Mouse (Mus musculus): Measurements from ENCODE around the gene Hist1h2ah. TPM values are rescaled to one million over a fixed set of nuclear protein-coding genes. Genes with fewer than 3 reads are reported as not detected.
A peak's percentile ranks its signal among the peaks of the same experiment; 100 is the strongest.

Hist1h2ah gene
- polyA plus RNA-seq, 1 experiment = 0.95 TPM

- Histone ChIP-seq H3K36me3 (ENCODE audit: control insufficient read depth, insufficient read depth, low read length) (no peaks in the 10 kb centered on the region), H3K27ac (ENCODE audit: insufficient read depth, low read depth, low read length) (no peak overlapping the region), H3K27me3 (replicated peaks; ENCODE audit: control insufficient read depth, insufficient read depth, low read length) (no peaks in the 10 kb centered on the region), H3K4me1 (ENCODE audit: control insufficient read depth, insufficient read depth, low read length) (peaks cover 8% of the 10 kb centered on the region; the same call in 1 of the 2 replicates), H3K4me3 (ENCODE audit: insufficient read depth, low read depth, low read length) (peak overlapping the region; percentile 11; the same call in 1 of the 2 replicates)
- no peak for TF ChIP-seq CTCF (conservative IDR thresholded peaks at IDR 0.05; ENCODE audit: insufficient read depth, insufficient read length, low read depth, low read length)
- TF ChIP-seq POLR2A (IDR thresholded peaks at IDR 0.05; ENCODE audit: low read depth, low read length) = no peak
- no peak for DNase-seq
- 9% methylated on average over 22 of the region's 23 CpGs for WGBS
These were observed 985 bp upstream of the Hist1h2ah start for GRCm38 (mm10) chr13:22036149-22036956.

DNA sequence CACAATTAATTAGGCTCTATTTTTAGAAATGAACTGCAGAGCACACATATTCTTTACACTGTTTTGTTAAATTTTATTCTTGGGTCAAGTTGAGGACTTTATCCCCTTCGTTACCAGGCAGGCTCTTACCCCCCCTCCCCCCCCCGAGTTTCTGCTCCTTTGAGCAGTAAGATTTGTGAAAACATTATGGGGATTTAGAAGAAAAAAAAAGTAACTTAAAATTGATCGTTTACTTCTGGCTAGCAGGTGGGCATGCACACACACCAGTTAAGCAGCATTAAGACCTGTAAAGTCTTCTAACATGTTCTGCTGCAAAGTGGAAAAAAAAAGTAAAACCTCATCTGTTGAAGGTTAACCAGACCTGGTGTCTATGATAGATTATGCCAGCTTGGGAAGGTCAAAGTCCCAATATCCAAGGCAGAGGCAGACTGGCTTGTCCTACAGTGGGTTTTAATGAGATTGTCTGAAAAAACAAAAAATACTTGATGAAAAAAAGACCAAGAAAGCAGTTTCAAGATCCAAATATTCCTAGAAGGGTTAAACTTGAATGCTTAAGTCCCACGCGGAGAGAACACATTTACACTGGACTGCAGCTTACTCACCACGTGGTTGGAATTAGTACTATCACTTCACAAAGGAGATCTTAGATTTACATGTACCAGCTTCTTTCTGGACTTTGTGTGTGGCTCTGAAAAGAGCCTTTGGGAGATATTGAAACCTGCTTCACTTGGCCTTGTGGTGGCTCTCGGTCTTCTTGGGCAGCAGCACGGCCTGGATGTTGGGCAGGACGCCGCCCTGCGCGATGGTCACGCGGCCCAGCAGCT, 713 bp downstream of the Hist1h2ah start:
- no peaks in the 10 kb centered on the region for H3K36me3 ChIP-seq (ENCODE audit: control insufficient read depth, insufficient read depth, low read length)
- WGBS = 3% methylated on average over 14 of the region's 14 CpGs
- H3K27me3 ChIP-seq (replicated peaks; ENCODE audit: control insufficient read depth, insufficient read depth, low read length) = no peaks in the 10 kb centered on the region
- H3K27ac ChIP-seq (ENCODE audit: insufficient read depth, low read depth, low read length) = peak overlapping the region; percentile 96
- peak overlapping the region; percentile 31; the same call in 1 of the 2 replicates for H3K4me3 ChIP-seq (ENCODE audit: insufficient read depth, low read depth, low read length)
- peaks cover 3% of the 10 kb centered on the region; the same call in 1 of the 2 replicates for H3K4me1 ChIP-seq (ENCODE audit: control insufficient read depth, insufficient read depth, low read length)
- no peak for TF ChIP-seq POLR2A (IDR thresholded peaks at IDR 0.05; ENCODE audit: low read depth, low read length)
- no peak for TF ChIP-seq CTCF (conservative IDR thresholded peaks at IDR 0.05; ENCODE audit: insufficient read depth, insufficient read length, low read depth, low read length)
- peak; percentile 84 for DNase-seq

- WGBS = 46% methylated on average over 5 of the region's 5 CpGs
- peak overlapping the region; percentile 89 for H3K27ac ChIP-seq (ENCODE audit: insufficient read depth, low read depth, low read length)
- no peak overlapping the region for H3K4me3 ChIP-seq (ENCODE audit: insufficient read depth, low read depth, low read length)
These were observed 1.5 kb downstream of the Hist1h2ah start for GRCm38 (mm10) chr13:22033741-22034442.

DNA sequence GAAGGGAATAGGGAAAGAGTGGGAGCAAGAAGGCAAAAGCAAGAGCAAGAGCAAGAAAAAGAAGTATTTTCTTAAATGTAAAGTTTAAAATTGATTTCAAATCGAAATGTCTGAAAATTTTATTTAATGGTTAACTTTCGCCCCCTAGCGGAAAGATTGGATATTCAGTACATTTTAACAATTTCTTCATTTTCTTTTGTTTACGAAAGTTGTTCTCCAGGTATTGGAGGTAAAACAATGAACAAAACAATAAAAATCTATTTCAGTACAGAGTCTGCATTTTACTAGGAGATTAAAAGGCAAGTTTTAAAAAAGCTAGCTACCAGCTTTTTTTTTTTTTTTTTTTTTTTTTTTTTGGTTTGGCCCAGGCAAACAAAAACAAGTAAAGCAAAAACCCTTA, 4.9 kb downstream of the Hist1h2ah start:
- Histone ChIP-seq H3K27ac (ENCODE audit: insufficient read depth, low read depth, low read length) (no peak overlapping the region), H3K27me3 (replicated peaks; ENCODE audit: control insufficient read depth, insufficient read depth, low read length) (no peaks in the 10 kb centered on the region), H3K4me1 (ENCODE audit: control insufficient read depth, insufficient read depth, low read length) (no peaks in the 10 kb centered on the region; the same call in 1 of the 2 replicates), H3K36me3 (ENCODE audit: control insufficient read depth, insufficient read depth, low read length) (no peaks in the 10 kb centered on the region), H3K4me3 (ENCODE audit: insufficient read depth, low read depth, low read length) (no peak overlapping the region)
- TF ChIP-seq CTCF (conservative IDR thresholded peaks at IDR 0.05; ENCODE audit: insufficient read depth, insufficient read length, low read depth, low read length) (no peak), POLR2A (IDR thresholded peaks at IDR 0.05; ENCODE audit: low read depth, low read length) (no peak)
- 4% methylated on average over 4 of the region's 4 CpGs for WGBS
- DNase-seq = peak; percentile 37

More at GRCm38 (mm10) chr13:22033741-22034442, 1.5 kb downstream of the Hist1h2ah start:
- peaks cover 3% of the 10 kb centered on the region; the same call in 1 of the 2 replicates for H3K4me1 ChIP-seq (ENCODE audit: control insufficient read depth, insufficient read depth, low read length)
- no peaks in the 10 kb centered on the region for H3K36me3 ChIP-seq (ENCODE audit: control insufficient read depth, insufficient read depth, low read length)
- no peaks in the 10 kb centered on the region for H3K27me3 ChIP-seq (replicated peaks; ENCODE audit: control insufficient read depth, insufficient read depth, low read length)
- no peak for DNase-seq
- TF ChIP-seq POLR2A (IDR thresholded peaks at IDR 0.05; ENCODE audit: low read depth, low read length) (no peak), CTCF (conservative IDR thresholded peaks at IDR 0.05; ENCODE audit: insufficient read depth, insufficient read length, low read depth, low read length) (no peak)

DNA sequence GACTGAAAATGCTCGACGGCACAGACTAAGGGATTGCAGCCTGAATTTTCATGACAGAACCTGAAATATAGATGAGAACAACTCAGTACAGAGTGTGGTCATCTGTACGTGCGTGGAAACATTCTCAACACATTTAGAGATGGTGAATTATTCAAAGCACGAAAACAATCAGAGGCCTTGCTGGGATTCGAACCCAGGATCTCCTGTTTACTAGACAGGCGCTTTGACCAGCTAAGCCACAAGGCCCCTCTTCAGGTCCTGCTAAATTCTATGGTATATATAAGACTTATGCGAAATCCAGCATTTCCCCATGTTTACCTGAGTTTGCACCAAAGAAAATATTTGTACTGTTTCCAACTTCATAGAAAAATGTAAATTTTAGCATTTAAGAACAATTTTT, 5.4 kb downstream of the Hist1h2ah start:
- no peaks in the 10 kb centered on the region for H3K27me3 ChIP-seq (replicated peaks; ENCODE audit: control insufficient read depth, insufficient read depth, low read length)
- H3K36me3 ChIP-seq (ENCODE audit: control insufficient read depth, insufficient read depth, low read length) = no peaks in the 10 kb centered on the region
- H3K4me3 ChIP-seq (ENCODE audit: insufficient read depth, low read depth, low read length) = no peak overlapping the region
- WGBS = 63% methylated on average over 8 of the region's 8 CpGs
- DNase-seq = no peak
- no peak overlapping the region for H3K27ac ChIP-seq (ENCODE audit: insufficient read depth, low read depth, low read length)
- H3K4me1 ChIP-seq (ENCODE audit: control insufficient read depth, insufficient read depth, low read length) = no peaks in the 10 kb centered on the region; the same call in 1 of the 2 replicates
- TF ChIP-seq POLR2A (IDR thresholded peaks at IDR 0.05; ENCODE audit: low read depth, low read length) (no peak), CTCF (conservative IDR thresholded peaks at IDR 0.05; ENCODE audit: insufficient read depth, insufficient read length, low read depth, low read length) (no peak)

- Histone ChIP-seq H3K4me1 (ENCODE audit: control insufficient read depth, insufficient read depth, low read length) (no peaks in the 10 kb centered on the region; the same call in 1 of the 2 replicates), H3K36me3 (ENCODE audit: control insufficient read depth, insufficient read depth, low read length) (no peaks in the 10 kb centered on the region), H3K27ac (ENCODE audit: insufficient read depth, low read depth, low read length) (no peak overlapping the region), H3K4me3 (ENCODE audit: insufficient read depth, low read depth, low read length) (peak overlapping the region; percentile 51), H3K27me3 (replicated peaks; ENCODE audit: control insufficient read depth, insufficient read depth, low read length) (no peaks in the 10 kb centered on the region)
- no peak for TF ChIP-seq POLR2A (IDR thresholded peaks at IDR 0.05; ENCODE audit: low read depth, low read length)
- TF ChIP-seq CTCF (conservative IDR thresholded peaks at IDR 0.05; ENCODE audit: insufficient read depth, insufficient read length, low read depth, low read length) = peak; percentile 98
- DNase-seq = peak; percentile 97
- 4% methylated on average over 40 of the region's 40 CpGs for WGBS
These were observed 6.5 kb downstream of the Hist1h2ah start for GRCm38 (mm10) chr13:22028673-22029460.

All from kidney, adult 2 months (tissue).